Mouse (Mus musculus): ENCODE data around the gene Tcf7l1. TPM values are rescaled to one million over a fixed set of nuclear protein-coding genes. Genes with fewer than 3 reads are reported as not detected.
A peak's percentile ranks its signal among the peaks of the same experiment; 100 is the strongest.

Gene Tcf7l1
- polyA plus RNA-seq, 1 experiment from 2014 or later, result 6.8 TPM

DNA sequence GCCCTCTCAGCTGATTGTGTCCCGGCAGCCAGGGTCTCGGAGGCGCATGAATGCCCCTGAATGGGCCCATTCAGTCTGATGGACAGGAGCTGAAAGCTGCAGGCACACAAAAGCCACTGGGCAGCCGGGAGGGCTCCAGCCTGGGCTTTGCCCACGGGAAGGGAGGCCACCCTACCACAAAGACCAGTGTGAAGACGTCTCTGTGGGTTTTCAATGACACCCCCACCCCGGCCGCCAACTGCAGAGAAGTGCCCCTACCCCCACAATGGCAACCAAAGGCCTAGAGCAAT, 58.5 kb downstream of the Tcf7l1 start:
- no peaks in the 10 kb centered on the region for H3K9me3 ChIP-seq (replicated peaks; ENCODE audit: control insufficient read depth, low read length)
- peak; percentile 86 for DNase-seq (ENCODE audit: low spot score)
- no peaks in the 10 kb centered on the region for H3K27me3 ChIP-seq (replicated peaks; ENCODE audit: control insufficient read depth, insufficient read depth, low read length)
- H3K36me3 ChIP-seq (ENCODE audit: control insufficient read depth, insufficient read depth, low read length), result no peaks in the 10 kb centered on the region
- ATAC-seq, result peak; percentile 91
- peak overlapping the region; percentile 65; the same call in 1 of the 2 replicates for H3K27ac ChIP-seq (ENCODE audit: low read depth, low read length)
- H3K4me1 ChIP-seq (ENCODE audit: control insufficient read depth, insufficient read depth, low read length), result peaks cover 35% of the 10 kb centered on the region
- no peak overlapping the region for H3K4me3 ChIP-seq (ENCODE audit: low read depth, low read length)
- peak overlapping the region; percentile 8; the same call in 1 of the 2 replicates for H3K9ac ChIP-seq (ENCODE audit: low read length)
- WGBS, result under 1% methylated on average over 8 of the region's 8 CpGs
- peak overlapping the region; percentile 26; the same call in 1 of the 2 replicates for H3K4me2 ChIP-seq (ENCODE audit: low read length)

GRCm38 (mm10) chr6:72729831-72730559, 59.1 kb downstream of the Tcf7l1 start:
- no peaks in the 10 kb centered on the region for H3K36me3 ChIP-seq (ENCODE audit: control insufficient read depth, insufficient read depth, low read length)
- ATAC-seq (peak; percentile 6; the same call in 1 of the 2 replicates), DNase-seq (ENCODE audit: low spot score) (no peak)
- H3K9ac ChIP-seq (ENCODE audit: low read length), result peak overlapping the region; percentile 8; the same call in 1 of the 2 replicates
- peak overlapping the region; percentile 26; the same call in 1 of the 2 replicates for H3K4me2 ChIP-seq (ENCODE audit: low read length)
- H3K9me3 ChIP-seq (replicated peaks; ENCODE audit: control insufficient read depth, low read length), result no peaks in the 10 kb centered on the region
- H3K4me3 ChIP-seq (ENCODE audit: low read depth, low read length), result no peak overlapping the region
- WGBS, result 18% methylated on average over 14 of the region's 14 CpGs
- peak overlapping the region; percentile 65; the same call in 1 of the 2 replicates for H3K27ac ChIP-seq (ENCODE audit: low read depth, low read length)
- no peaks in the 10 kb centered on the region for H3K27me3 ChIP-seq (replicated peaks; ENCODE audit: control insufficient read depth, insufficient read depth, low read length)
- H3K4me1 ChIP-seq (ENCODE audit: control insufficient read depth, insufficient read depth, low read length), result peaks cover 35% of the 10 kb centered on the region

GRCm38 (mm10) chr6:72727826-72728225, 61.2 kb downstream of the Tcf7l1 start:
- H3K27ac ChIP-seq (ENCODE audit: low read depth, low read length), result no peak overlapping the region
- peak; percentile 33 for DNase-seq (ENCODE audit: low spot score)

DNA sequence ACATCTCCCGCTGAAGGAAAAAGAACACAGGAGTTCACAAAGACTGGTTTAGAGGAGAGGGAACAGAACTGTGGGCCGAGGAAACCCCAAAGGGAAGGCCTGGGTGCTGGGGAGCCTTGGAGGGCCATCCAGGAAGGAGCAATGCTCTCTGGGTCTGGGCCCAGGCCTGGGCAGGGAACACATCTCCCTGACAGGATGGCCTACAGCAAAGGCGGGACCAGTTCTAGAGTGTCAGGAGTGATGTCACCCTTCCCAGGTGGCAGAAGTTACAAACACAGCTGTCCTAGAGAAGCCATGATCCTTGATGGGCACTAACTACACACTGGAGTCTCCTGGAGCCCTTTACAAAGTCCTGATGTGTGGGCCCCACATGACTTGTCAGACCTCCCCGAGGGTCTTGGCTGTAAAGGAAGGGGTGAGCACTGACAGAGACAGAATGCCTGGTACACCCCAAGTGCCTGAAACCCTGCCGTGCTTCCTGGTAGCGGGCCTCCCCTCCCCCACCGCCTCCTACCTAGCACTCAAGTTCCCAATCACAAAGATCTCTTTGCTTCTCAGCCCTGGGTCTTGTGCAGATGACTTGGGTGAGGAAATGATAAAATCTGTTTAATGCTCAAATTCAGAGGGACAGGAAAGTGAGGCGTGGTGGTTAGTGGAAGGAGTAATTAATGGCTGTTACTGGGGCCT, 64.4 kb downstream of the Tcf7l1 start:
- Histone ChIP-seq H3K4me1 (ENCODE audit: control insufficient read depth, insufficient read depth, low read length) (peaks cover 19% of the 10 kb centered on the region), H3K27ac (ENCODE audit: low read depth, low read length) (no peak overlapping the region), H3K4me3 (ENCODE audit: low read depth, low read length) (no peak overlapping the region), H3K9ac (ENCODE audit: low read length) (no peak overlapping the region), H3K36me3 (ENCODE audit: control insufficient read depth, insufficient read depth, low read length) (no peaks in the 10 kb centered on the region), H3K4me2 (ENCODE audit: low read length) (no peak overlapping the region), H3K27me3 (replicated peaks; ENCODE audit: control insufficient read depth, insufficient read depth, low read length) (no peaks in the 10 kb centered on the region), H3K9me3 (replicated peaks; ENCODE audit: control insufficient read depth, low read length) (no peaks in the 10 kb centered on the region)
- WGBS, result 66% methylated on average over 8 of the region's 8 CpGs
- no peak for DNase-seq (ENCODE audit: low spot score)
- no peak; the same call in 1 of the 2 replicates for ATAC-seq

More at GRCm38 (mm10) chr6:72727826-72728225, 61.2 kb downstream of the Tcf7l1 start:
- Histone ChIP-seq H3K9ac (ENCODE audit: low read length) (0 out of 2 replicates have a peak overlapping the region, but pooled peaks have one; percentile 26), H3K27me3 (replicated peaks; ENCODE audit: control insufficient read depth, insufficient read depth, low read length) (no peaks in the 10 kb centered on the region), H3K4me2 (ENCODE audit: low read length) (no peak overlapping the region), H3K4me1 (ENCODE audit: control insufficient read depth, insufficient read depth, low read length) (peaks cover 41% of the 10 kb centered on the region), H3K36me3 (ENCODE audit: control insufficient read depth, insufficient read depth, low read length) (no peaks in the 10 kb centered on the region), H3K4me3 (ENCODE audit: low read depth, low read length) (no peak overlapping the region), H3K9me3 (replicated peaks; ENCODE audit: control insufficient read depth, low read length) (no peaks in the 10 kb centered on the region)
- no peak for ATAC-seq
- WGBS, result 32% methylated on average over 6 of the region's 6 CpGs

DNA sequence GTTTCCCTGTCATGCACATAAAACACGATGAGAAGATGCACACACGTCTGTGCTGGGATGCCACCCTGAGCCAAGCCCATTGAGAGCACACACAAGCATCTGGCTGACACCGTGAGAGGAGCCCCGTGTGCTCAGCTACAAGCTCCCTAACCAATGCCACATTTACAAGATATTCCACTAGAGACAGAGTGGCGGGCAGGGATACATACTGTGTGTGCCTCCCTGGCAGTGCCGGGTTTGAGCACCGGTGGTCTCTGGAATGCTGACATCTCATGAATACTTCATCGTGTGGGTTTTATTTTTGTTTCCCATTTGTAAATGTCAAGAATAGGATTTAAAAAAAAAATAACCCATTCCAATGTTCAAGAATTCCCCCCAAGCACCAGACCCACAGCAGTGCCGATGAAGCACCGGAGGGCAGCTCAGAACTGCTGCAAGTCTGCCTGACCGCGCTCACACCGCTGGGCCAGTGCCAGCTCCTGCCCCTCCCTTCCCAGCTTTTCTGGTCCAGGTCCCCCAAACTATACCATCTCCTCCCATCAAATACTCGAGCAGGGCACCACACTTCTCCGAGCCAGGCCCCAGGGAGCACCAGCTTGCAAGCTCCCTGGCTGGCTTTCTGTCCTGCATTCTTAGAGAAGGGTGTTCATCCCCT, 65.2 kb downstream of the Tcf7l1 start:
- ATAC-seq, result peak; percentile 50; the same call in 1 of the 2 replicates
- no peak overlapping the region for H3K27ac ChIP-seq (ENCODE audit: low read depth, low read length)
- peak; percentile 22 for DNase-seq (ENCODE audit: low spot score)

GRCm38 (mm10) chr6:72723143-72723542, 65.9 kb downstream of the Tcf7l1 start:
- Histone ChIP-seq H3K9me3 (replicated peaks; ENCODE audit: control insufficient read depth, low read length) (no peaks in the 10 kb centered on the region), H3K27ac (ENCODE audit: low read depth, low read length) (no peak overlapping the region), H3K36me3 (ENCODE audit: control insufficient read depth, insufficient read depth, low read length) (no peaks in the 10 kb centered on the region), H3K4me3 (ENCODE audit: low read depth, low read length) (no peak overlapping the region), H3K4me1 (ENCODE audit: control insufficient read depth, insufficient read depth, low read length) (peaks cover 12% of the 10 kb centered on the region), H3K4me2 (ENCODE audit: low read length) (no peak overlapping the region), H3K27me3 (replicated peaks; ENCODE audit: control insufficient read depth, insufficient read depth, low read length) (no peaks in the 10 kb centered on the region), H3K9ac (ENCODE audit: low read length) (no peak overlapping the region)
- WGBS, result 89% methylated on average over 4 of the region's 4 CpGs
- ATAC-seq (no peak), DNase-seq (ENCODE audit: low spot score) (no peak)

More for the DNA sequence above, 65.2 kb downstream of the Tcf7l1 start:
- H3K9ac ChIP-seq (ENCODE audit: low read length), result no peak overlapping the region
- WGBS, result 48% methylated on average over 15 of the region's 15 CpGs
- no peak overlapping the region for H3K4me3 ChIP-seq (ENCODE audit: low read depth, low read length)
- no peaks in the 10 kb centered on the region for H3K9me3 ChIP-seq (replicated peaks; ENCODE audit: control insufficient read depth, low read length)
- no peaks in the 10 kb centered on the region for H3K27me3 ChIP-seq (replicated peaks; ENCODE audit: control insufficient read depth, insufficient read depth, low read length)
- H3K4me1 ChIP-seq (ENCODE audit: control insufficient read depth, insufficient read depth, low read length), result peaks cover 15% of the 10 kb centered on the region
- no peak overlapping the region for H3K4me2 ChIP-seq (ENCODE audit: low read length)
- no peaks in the 10 kb centered on the region for H3K36me3 ChIP-seq (ENCODE audit: control insufficient read depth, insufficient read depth, low read length)

- no peaks in the 10 kb centered on the region for H3K36me3 ChIP-seq (ENCODE audit: control insufficient read depth, insufficient read depth, low read length)
- no peak overlapping the region for H3K4me2 ChIP-seq (ENCODE audit: low read length)
- no peaks in the 10 kb centered on the region for H3K27me3 ChIP-seq (replicated peaks; ENCODE audit: control insufficient read depth, insufficient read depth, low read length)
- no peak for ATAC-seq
- H3K27ac ChIP-seq (ENCODE audit: low read depth, low read length), result no peak overlapping the region
- H3K4me1 ChIP-seq (ENCODE audit: control insufficient read depth, insufficient read depth, low read length), result peaks cover 6% of the 10 kb centered on the region; the same call in 1 of the 2 replicates
- H3K9me3 ChIP-seq (replicated peaks; ENCODE audit: control insufficient read depth, low read length), result no peaks in the 10 kb centered on the region
- no peak for DNase-seq (ENCODE audit: low spot score)
- H3K4me3 ChIP-seq (ENCODE audit: low read depth, low read length), result no peak overlapping the region
- H3K9ac ChIP-seq (ENCODE audit: low read length), result no peak overlapping the region
- 95% methylated on average over 3 of the region's 3 CpGs for WGBS
These were observed 68.2 kb downstream of the Tcf7l1 start for GRCm38 (mm10) chr6:72720852-72721251.

- Histone ChIP-seq H3K4me1 (ENCODE audit: control insufficient read depth, insufficient read depth, low read length) (peaks cover 29% of the 10 kb centered on the region), H3K4me2 (ENCODE audit: low read length) (no peak overlapping the region), H3K9ac (ENCODE audit: low read length) (no peak overlapping the region), H3K27ac (ENCODE audit: low read depth, low read length) (no peak overlapping the region), H3K27me3 (replicated peaks; ENCODE audit: control insufficient read depth, insufficient read depth, low read length) (no peaks in the 10 kb centered on the region), H3K36me3 (ENCODE audit: control insufficient read depth, insufficient read depth, low read length) (no peaks in the 10 kb centered on the region), H3K4me3 (ENCODE audit: low read depth, low read length) (no peak overlapping the region), H3K9me3 (replicated peaks; ENCODE audit: control insufficient read depth, low read length) (no peaks in the 10 kb centered on the region)
- 37% methylated on average over 4 of the region's 4 CpGs for WGBS
- DNase-seq (ENCODE audit: low spot score) (peak; percentile 33), ATAC-seq (no peak)
These were observed 74.3 kb downstream of the Tcf7l1 start for GRCm38 (mm10) chr6:72714726-72715125.

Measured in forebrain, embryonic 14.5 days (tissue).